Mouse (Mus musculus): Measurements from ENCODE around the gene Gm5447.

GRCm38 (mm10) chr13:30966507-30966911 lies 7.5 kb upstream of the Gm5447 start:
- TF ChIP-seq CTCF (IDR thresholded peaks at IDR 0.05; ENCODE audit: borderline replicate concordance, control insufficient read depth, extremely low read depth, insufficient read depth, low read length, poor library complexity) (no peak), POLR2A (IDR thresholded peaks at IDR 0.05; ENCODE audit: control insufficient read depth, extremely low read depth, insufficient read depth, low read length, poor library complexity) (no peak)
